Mouse (Mus musculus) WW6 (cell line): Measurements from ENCODE around the gene Osbp2.

ENCODE experiments used
- DNase-seq: peaks from one replicate; pipeline ENCODE4 v3.0.0-alpha.2; 2013; ENCODE audit warnings: low read depth, low spot score

Osbp2 gene

DNA sequence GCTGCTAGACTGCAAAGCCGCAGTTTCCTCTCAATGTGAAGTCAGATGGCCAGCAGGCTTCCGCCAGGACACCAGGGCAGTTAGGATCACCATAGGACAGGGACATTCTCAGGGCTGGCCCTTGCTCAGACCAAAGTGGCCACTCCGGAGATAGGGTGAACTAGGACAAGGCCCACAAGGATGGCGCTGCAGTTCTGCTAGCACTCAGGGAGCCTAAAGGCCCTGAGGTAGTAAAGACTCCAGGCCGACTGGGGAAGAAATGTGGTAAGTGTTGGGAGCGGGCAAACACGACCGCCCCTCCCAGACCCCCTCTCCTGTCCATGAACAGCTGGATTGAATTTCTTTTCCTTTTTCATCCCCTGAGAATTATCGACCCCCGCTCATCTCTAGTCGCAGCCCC, 102.4 kb downstream of the Osbp2 start:
- DNase-seq, result no peak

DNA sequence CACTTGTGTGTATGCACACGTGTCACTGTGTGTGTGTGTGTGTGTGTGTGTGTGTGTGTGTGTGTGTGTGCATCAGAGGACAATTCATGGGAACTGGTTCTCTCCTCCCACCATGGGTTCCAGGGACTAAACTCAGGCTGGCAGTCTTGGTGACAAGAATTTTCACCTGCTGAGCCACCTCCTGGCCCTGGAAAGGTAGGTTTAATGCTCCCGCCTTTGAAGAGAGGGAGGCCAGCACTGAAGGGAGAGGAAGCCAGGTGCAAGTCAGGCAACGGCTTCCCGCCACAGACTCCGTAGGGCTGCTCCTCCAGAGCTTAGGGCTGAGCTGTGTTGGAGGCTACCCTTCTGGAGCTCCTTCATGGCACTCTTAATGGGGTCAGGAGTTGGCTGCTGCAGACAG, 104.3 kb downstream of the Osbp2 start:
- DNase-seq, result no peak

DNA sequence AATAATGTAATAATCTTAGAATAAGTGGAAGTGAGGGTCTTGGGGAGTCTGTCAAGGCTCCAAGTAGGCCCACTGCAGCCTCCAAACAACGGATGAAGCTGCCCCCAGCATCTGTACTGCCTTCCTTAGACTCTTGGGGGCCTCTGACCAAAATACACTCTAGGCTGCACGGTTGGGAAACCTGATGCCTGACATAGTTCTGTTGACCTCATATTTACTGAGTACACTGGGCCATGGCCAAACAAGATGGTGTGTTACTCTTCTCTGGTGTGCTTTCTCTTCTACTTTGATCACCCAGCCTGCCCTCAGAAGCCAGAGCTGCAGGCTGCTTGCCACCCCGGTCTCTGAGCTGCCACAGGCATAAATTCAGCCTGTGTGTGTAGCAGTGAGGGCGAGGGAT, 108.4 kb downstream of the Osbp2 start:
- no peak for DNase-seq

DNA sequence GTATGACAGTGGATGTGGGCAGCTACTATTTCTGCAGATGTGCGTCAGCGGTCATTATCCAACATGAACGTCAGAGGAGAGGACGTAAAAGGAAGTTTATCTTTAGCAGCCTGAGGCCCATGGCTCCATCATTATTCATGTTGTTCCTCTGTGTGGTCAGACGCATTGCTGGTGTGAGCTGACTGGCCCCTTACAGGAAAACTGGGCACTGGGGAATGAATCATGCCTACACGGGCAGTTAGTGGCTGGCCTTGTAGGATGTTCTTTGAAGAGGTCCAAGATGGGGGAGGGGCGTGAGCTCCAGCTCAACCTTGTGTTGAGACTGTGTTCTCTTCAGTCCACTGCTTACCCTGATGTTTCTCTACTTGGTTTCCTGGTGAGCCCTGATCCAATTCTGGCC, 109.0 kb downstream of the Osbp2 start:
- no peak for DNase-seq

GRCm38 (mm10) chr11:3753897-3754296, 109.8 kb downstream of the Osbp2 start:
- DNase-seq, result no peak

- no peak for DNase-seq
Observed at GRCm38 (mm10) chr11:3752766-3753165, 110.9 kb downstream of the Osbp2 start.

DNA sequence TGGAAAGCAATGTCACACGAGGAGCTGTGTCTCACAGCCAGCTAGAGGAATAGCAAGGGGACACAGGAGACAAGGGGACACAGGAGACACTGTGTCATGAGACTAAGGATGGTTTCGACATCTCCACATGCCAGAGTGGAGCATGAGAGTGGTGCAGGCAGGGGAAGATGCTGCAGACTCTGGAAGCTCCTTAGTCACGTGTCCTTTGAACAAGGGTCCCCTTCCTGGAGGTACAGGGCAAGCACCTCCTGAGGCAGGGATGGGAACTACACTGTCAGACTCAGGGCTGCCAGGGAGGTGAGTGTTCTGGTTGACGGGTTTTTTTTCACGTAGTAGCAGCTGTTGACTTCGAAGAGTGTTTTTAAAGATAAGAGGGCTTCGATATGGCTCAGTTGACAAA, 113.9 kb downstream of the Osbp2 start:
- no peak for DNase-seq

GRCm38 (mm10) chr11:3742449-3742848, 121.3 kb downstream of the Osbp2 start:
- no peak for DNase-seq

DNA sequence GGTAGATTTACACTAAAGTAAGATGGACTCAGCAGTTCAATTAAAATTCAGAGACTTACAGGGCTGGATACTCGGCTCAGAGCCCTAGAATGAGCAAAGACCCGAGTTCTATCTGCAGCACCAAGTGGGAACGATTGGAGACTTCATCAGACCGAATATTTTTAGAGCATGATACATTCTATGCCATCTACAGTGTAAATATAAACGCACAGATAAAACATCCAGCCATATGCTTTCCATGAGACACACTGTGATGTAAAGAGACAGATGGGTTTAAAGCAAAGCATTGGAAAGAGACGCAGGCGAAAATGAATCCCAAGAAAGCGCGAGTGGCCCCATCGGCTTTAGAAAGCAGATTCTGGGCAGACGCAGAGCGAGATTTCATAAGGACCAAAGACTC, 122.5 kb downstream of the Osbp2 start:
- DNase-seq, result no peak

- DNase-seq, result no peak
Observed at GRCm38 (mm10) chr11:3738778-3739177, 124.9 kb downstream of the Osbp2 start.

- DNase-seq, result no peak
Observed at GRCm38 (mm10) chr11:3735715-3736114, 128.0 kb downstream of the Osbp2 start.

DNA sequence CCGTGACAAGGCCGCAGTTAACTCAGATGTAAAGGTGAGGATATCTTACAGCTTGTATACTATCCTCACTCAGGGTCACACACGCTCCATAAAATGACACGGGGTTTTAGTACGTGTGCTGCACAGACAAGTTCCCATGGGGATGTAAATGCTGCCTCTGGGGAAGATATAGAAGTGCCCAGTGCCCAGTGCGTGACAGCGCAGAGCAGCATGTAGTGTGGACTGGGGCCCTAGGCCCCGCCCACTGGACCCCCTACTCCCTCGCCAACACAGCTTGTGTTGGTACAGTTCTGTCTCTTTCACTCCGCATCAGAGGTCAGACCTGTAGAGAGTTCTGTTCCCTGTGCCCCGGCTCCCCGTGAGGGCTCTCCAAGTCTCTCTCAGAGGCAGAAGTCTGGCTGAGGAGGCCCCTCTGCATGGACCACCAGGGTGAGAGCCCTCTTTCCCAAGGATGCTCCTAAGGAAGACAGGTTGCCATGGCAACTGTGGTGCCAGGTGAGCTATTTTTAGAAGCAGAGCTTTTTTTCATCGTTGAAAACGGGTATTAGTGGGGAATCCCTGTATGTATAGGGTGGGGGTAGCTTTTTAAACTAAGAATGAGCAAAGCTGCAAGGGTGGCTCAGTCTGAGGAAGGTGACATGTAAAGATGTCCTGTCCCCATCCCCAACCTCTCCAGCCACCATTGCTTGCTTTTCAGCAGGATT, 129.6 kb downstream of the Osbp2 start:
- no peak for DNase-seq

- no peak for DNase-seq
Observed at GRCm38 (mm10) chr11:3731469-3731868, 132.2 kb downstream of the Osbp2 start.

GRCm38 (mm10) chr11:3727438-3728105, 136.1 kb downstream of the Osbp2 start:
- no peak for DNase-seq

GRCm38 (mm10) chr11:3725331-3726054, 138.2 kb downstream of the Osbp2 start:
- DNase-seq, result no peak

DNA sequence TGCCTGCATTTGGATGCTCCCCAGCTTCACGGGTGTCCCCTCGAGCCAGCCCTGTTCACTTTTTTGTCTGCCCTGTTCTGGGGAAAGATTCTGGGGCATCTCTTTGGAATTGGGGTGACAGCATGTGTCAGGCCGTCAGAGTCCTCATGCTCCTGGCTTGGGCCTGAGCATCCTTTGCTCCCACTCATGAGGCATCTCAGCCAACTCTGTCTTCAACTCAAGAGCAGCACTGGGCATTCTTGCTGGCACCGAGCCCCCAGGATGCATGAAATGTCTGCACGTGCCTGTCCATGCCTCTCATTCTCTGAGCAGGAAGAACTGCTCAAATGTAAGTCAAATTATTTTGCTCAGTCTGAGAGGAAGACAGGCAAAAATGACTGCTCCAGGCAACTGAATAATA, 139.0 kb downstream of the Osbp2 start:
- DNase-seq, result no peak

GRCm38 (mm10) chr11:3723910-3724309, 139.8 kb downstream of the Osbp2 start:
- DNase-seq, result no peak

DNA sequence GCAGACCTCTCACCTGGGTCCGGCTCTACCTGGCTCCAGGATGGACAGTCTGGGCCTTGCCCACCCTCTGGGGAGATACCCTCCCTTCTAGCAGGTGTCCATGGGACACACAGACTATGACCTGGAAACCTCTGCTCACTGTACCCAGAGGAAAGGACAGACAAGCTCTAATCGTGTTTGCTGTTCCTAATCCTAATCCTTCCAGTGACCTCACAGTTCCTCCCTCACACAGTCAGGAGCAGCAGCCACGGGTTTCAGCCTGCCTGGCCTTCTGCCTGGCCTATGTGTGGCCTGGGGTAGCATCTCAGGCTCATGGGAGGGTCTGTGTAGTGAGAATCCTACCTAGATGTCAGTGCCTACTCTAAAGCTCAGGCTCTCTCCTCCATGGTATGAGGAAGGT, 140.8 kb downstream of the Osbp2 start:
- no peak for DNase-seq

GRCm38 (mm10) chr11:3722036-3722435, 141.7 kb downstream of the Osbp2 start:
- no peak for DNase-seq

- no peak for DNase-seq
Observed at GRCm38 (mm10) chr11:3716662-3717061, 147.0 kb downstream of the Osbp2 start.

DNA sequence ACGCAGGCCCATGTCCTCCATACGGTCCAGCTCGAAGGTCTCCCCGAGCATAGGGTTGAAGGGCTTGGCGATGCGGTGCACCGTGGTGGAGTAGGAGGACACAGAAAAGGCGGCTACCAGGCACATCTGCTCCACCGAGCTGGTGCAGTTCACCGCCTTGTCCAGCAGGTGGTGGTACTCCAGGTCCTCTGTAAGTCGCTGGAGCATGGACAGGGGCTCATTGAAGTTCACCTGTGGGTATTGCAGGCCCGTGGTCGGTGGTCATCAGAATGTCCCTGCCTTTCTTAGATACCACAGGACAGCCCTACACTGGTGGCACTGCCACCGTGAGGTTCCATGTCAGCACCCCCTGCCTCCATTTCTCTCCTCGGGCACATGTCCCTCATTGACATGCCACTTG, 149.2 kb downstream of the Osbp2 start:
- peak; percentile 50 for DNase-seq

- no peak for DNase-seq
Observed at GRCm38 (mm10) chr11:3710203-3710602, 153.5 kb downstream of the Osbp2 start.

GRCm38 (mm10) chr11:3707057-3707456, 156.6 kb downstream of the Osbp2 start:
- no peak for DNase-seq
